Mouse (Mus musculus): Measurements from ENCODE around the gene Gas8.
A peak's percentile ranks its signal among the peaks of the same experiment; 100 is the strongest.
"Not testable (repeated sequence)": the region's sequence is repeated elsewhere in the genome, so short reads cannot be mapped to it uniquely, and the experiment has no call there.

The Gas8 gene

GRCm38 (mm10) chr8:123518667-123519066 lies at the start of gene Gas8:
Gene Gas8 (plus strand): TSS chr8:123518834.
- DNase-seq, result peak; percentile 96

GRCm38 (mm10) chr8:123472991-123473390 lies 45.6 kb upstream of the Gas8 start:
- not testable (repeated sequence) for DNase-seq

GRCm38 (mm10) chr8:123474549-123474948 lies 44.1 kb upstream of the Gas8 start:
- not testable (repeated sequence) for DNase-seq

- no peak for DNase-seq
These were observed 41.5 kb upstream of the Gas8 start for GRCm38 (mm10) chr8:123476911-123477736.

DNA sequence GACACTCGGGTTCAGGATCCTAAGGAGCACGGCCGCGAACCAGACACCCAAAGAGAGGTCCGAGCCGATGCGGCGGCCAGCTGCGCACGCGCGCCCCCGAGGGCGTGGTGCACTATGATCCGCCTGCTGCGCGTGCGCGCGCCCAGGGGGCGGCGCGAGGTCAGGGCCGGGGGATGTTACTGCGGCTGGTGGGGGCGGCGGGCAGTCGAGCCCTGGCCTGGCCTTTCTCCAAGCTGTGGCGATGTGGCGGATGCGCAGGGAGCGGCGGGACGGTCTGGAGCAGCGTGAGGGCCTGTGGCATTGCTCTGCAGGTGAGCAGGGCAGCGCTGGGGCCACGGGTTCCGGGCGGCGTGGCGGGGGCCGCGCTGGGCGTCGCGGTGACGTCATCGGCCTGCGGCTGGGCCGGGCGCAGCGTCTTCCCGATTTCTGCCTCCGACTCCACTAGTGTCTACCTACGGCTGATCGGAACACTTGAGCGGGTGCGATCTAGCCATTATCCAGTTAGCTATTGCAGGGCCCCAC lies 40.8 kb upstream of the Gas8 start, which contains the start of gene Afg3l1:
Afg3l1 (plus strand) TSS at position 167 of the 522 bp plus-strand sequence.
- peak; percentile 94 to 96 for DNase-seq

DNA sequence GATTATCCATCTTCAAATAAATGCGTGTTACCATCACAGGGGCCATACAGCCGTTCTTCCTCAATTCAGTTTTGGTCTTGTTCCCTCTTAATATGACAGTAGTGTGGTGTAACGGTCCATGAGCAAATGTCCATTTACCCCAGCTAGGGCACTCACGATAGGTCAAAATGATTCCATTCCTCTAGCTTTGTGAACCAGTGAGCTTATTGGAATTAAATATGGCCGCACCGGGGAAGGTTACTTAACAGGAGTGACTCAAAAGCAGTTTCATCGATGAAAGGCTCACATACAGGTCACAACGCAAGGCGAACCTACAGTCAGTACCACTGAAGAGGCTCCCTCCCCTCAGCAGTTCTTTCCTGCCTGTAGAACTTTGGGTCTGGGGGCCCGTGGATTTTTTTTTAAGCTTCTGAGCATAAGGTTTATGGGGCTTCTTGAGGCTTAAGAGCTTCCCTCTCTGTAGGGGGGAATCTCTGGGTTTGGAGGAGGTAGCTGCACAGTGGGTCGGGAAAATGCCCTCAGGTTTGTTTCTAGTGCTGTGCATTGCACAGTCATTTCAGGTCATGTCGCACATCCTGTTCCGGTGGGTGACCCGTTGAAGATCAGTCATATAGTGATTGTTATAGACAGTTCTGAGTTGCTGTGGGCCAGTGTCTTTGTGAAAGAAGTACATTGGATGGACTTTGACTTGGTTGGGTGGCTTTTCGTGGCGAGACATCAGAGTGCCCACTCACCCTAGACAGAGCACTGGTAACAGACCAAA lies 40.0 kb upstream of the Gas8 start:
- no peak for DNase-seq

GRCm38 (mm10) chr8:123482627-123483026 lies 36.0 kb upstream of the Gas8 start:
- no peak for DNase-seq

DNA sequence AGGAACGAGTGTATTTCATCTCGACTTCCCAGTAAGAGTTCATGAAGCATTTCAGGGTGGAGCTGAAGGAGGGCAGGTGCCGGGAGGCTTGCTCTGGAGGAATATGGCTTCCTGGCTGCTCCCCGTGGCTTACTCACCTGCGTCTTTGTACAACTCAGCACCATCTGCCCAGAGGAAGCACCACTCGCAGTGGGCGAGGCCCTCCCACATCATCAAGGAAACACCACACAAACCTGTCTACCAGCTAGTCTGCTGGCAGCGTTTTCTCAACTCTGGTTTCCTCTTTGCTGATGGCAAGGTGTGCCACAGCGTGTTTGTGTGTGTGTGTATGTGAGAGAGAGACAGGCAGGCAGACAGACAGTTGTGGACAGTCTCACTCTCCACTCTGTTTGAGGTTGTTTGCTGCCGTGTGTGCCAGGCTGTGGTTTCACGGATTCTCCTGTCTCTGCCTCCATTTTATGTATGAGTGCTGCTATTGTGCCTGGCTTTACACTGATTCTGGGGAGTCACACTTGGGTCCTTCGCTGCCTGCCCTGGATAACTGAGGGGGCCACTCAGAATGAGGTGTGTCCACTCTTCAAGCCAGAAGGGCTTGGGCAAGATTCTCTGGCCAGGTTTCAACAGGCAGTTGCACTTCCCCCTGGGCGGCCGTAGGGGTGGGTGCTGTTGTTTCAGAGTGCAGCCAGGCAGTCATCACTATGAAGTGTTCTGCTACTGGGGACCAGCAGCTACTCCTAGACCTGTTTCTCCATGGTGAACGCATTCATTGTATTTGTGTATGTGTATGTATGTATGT lies 27.2 kb upstream of the Gas8 start:
- DNase-seq, result no peak

GRCm38 (mm10) chr8:123492898-123493297 lies 25.7 kb upstream of the Gas8 start:
- DNase-seq, result no peak

GRCm38 (mm10) chr8:123497699-123498098 lies 20.9 kb upstream of the Gas8 start:
- DNase-seq, result no peak

DNA sequence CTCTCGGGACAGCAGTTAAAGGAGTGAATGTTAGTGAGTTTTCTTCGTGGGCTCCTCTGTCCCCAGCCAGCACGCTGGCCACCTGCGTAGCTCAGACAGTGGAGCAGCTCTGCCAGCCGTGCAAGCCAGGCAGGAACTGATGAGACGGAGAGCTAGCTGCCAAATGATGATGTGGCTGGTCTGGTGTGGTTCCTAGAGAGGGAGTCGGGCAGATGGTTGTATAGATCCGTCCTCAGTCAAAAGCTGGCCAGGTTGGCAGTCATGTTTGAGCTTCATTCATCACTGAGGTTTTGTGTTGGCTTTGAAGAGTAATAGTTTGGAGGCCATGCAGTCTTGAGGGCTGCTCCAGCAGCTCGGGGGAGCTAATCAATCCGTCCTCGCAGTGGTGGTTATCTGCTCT lies 19.7 kb upstream of the Gas8 start:
- DNase-seq, result no peak

DNA sequence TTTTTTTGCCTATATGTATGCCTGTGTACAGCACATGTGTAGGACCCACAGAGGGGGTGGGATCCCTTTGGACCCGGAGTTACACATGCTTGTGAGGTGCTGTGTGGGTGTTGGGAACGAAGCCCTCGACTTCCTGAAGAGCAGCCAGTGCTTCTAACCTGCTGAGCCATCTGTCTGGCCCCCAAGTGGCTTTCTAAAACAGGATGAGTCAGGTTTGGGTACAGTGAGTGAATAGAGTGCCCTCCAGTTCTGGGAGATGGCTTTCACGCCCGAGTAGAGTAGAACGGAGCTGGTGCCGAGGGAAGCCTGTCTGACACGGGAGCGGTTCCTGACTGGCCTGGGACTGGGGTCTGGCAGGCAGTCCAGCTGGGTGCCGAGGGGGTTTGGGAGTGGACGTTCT lies 19.1 kb upstream of the Gas8 start:
- no peak for DNase-seq

DNA sequence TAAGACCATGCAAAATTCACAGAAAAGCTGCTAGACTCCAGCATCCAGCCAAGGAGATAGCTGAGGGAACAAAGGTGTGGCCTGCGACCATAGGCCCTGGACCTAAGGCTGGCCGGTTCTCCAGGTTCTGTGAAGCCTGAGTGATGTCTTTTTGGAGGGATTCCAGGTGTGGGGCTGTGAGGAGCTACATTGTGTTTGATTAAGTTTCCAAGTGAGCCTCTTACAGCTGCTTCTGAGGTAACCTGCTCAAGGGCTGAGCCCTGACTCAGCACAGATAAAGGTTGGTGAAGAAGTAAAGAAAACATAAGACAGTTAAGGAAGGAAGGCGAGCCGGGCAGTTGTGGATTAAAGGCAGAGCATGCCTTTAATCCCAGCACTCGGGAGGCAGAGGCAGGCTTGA lies 16.4 kb upstream of the Gas8 start:
- DNase-seq, result no peak

DNA sequence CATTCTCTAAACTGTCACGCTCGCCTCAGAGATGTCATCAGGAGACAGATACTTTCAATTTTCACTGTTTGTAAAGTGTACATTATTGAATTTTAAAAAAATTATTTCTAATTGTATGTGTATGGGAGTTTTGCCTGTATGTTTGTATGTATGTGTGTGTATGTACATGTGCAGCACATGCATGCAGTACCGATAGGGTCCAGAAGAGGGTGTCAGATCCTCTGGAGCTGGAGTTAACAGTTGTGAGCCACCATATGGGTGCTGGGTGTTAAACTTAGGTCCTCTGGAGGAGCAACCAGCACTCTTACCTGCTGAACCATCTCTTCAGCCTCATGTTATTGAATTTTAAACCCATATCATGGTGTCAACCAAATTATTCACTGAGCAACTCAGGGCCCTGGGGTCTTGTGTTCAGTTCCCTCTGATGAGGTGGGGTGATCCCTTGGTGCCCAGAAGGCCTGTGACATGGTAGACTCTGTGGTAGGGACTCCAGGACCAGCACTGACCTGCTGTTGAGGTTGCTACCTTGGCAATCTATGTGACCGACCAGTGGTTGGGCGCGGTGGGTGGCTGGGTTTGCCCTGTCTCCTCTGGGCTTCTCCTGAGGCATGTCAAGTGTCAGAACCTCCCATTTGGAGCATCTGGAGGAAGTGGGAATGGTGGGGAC lies 14.7 kb upstream of the Gas8 start:
- DNase-seq, result no peak

- DNase-seq, result no peak
These were observed 13.9 kb upstream of the Gas8 start for GRCm38 (mm10) chr8:123504591-123505195.

DNA sequence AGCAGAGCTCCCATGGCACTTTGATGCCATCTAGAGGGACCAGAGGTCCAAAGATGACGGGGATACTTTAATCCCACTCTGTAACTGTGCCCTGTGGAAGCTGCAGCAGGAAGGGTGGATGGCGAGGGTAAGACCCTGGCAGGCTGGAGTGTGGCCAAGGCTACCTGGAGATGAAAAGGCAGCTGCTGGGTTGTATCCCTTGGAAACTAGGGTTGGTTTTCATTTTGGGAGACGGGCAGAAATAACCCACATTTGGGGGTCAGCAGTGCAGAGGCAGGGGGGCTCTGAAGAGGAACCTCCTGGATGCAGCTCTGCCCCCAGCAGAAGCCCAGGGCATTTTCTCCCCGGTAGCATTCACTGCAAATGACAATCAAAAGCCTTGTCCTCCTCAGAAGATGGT lies 13.4 kb upstream of the Gas8 start:
- no peak for DNase-seq

GRCm38 (mm10) chr8:123505695-123506094 lies 12.9 kb upstream of the Gas8 start:
- no peak for DNase-seq

GRCm38 (mm10) chr8:123507153-123507552 lies 11.5 kb upstream of the Gas8 start:
- DNase-seq, result no peak

DNA sequence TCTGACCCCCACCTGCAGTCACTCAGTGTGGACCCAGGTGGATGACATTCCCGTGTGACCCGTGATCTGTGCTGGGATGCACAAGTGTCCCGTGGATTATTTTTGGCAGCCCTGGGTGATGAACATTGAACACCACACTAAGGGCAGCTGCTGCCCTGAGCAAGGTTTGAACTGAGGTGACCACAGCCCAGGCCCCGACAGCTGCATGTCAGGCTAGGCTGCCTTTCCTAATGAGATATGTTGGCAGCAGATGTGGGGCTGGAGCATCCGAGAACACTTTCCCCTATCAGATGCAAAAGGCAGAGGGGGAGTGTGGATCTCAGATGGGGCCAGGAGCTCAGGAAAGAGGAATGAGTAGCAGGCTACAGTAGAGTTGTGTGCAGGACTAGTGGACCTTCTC lies 7.8 kb upstream of the Gas8 start:
- DNase-seq, result no peak

GRCm38 (mm10) chr8:123514136-123514535 lies 4.5 kb upstream of the Gas8 start:
- no peak for DNase-seq

GRCm38 (mm10) chr8:123514781-123515539 lies 3.7 kb upstream of the Gas8 start, which contains the start of gene Dbndd1:
Gene Dbndd1 (minus strand): TSS chr8:123515463.
- DNase-seq, result peak; percentile 13 to 51

All from kidney, postnatal 25 days (tissue).